Mouse (Mus musculus) heart, adult 9 months (tissue): Measurements from ENCODE around the gene Olfr1505.

Experiments
- DNase-seq, 2 experiments: peaks; one replicate each; pipeline ENCODE4 v3.0.0; 2022; ENCODE audit warnings: low spot score in 2 of 2

The Olfr1505 gene

DNA sequence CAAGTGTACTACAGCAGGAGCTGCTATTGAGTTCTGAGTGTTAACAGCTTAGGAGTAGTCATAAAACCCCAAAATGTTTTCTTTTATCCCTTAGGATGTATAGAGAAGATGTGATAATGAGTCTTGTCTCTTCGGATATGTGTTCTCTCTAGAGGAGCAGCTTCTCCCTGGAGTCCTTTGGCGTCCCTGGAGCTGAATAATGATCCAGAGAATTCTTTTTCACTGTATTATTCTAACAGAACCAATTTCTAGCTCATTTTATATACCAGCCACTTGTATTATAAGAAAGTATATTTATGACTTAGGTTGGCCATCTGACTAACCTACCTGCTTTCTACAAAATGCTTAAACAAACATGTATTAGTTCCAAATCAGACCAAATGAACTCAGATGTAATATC lies at the start of gene Olfr1505:
TSS of gene Olfr1505 (plus strand) at position 301 of the 400 bp plus-strand sequence.
- no peak for DNase-seq

DNA sequence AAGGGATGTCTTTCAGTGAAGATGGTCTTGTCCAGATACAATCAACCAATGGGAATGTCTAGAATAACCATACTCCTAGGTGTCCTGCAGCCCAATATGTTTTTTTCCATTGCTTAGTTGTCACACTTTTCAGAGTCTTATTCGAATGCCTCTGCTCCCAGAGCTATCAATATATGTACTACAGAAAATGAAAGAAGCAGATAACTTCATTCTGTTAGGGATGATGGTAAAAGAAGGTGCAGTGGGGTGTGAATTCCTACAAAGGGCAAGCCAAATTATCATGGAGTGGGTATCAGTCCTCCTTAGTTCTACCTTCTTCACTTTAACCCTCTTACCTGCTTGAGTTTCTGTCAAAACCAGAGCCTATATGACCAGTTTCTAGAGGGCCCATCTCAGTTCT lies 15.5 kb upstream of the Olfr1505 start, which contains the start of gene Olfr1504:
TSS of gene Olfr1504 (minus strand) at position 101 of the 400 bp plus-strand sequence.
- DNase-seq: no peak
